Mouse (Mus musculus) left cerebral cortex, adult 8-10 months (tissue): ENCODE results near the gene Vmn2r16. TPM values are rescaled to one million over a fixed set of nuclear protein-coding genes. Genes with fewer than 3 reads are reported as not detected.

ENCODE experiments used
- DNase-seq, 2 experiments: peaks; one replicate each; pipeline ENCODE4 v3.0.0; 2022; ENCODE audit warnings: low spot score in 2 of 2
- total RNA-seq, 4 experiments: library from RNA; stranded (reverse); gene quantifications; 2 replicates each; pipeline ENCODE4 v1.2.4; 2022

Gene Vmn2r16
- not detected for total RNA-seq

DNA sequence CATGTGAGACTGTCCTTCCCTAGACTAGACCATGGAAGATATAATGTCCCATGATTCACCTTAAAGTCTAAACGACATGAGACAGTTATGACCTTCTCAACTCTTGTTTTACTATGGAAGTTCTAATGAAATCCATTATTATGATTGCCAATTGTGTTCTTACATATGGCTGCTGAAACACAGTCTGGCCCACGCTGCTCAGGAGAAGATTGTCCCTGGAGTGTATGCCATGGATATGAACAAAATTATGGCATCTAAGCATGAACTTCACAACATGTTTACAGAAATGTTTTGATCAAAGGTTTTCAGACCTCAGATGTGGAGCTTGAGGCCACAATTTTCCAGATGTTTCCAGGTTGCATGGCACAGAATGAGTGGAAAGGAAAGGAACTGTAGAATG, at the start of gene Vmn2r16:
Vmn2r16 (plus strand) TSS at position 301 of the 400 bp plus-strand sequence.
- no peak for DNase-seq

DNA sequence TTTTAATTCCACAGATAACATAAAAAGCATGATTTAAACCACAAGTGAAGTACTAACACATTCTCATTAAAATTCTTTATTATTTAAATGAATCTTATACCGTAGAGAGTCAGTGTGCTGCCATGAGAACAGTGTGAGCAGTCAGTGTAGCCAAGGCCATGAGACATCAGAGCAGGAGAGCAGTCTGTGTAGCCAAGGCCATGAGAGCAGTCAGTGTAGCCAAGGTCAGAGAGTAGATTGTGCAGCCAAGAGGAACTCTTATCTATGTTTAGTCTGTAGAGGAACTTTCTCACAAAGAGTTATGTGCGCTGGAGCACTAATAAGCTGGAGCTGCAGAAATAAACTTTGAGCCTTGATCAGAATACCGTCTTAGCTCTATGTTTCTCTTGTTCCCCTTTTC, 35.3 kb upstream of the Vmn2r16 start:
- no peak for DNase-seq

DNA sequence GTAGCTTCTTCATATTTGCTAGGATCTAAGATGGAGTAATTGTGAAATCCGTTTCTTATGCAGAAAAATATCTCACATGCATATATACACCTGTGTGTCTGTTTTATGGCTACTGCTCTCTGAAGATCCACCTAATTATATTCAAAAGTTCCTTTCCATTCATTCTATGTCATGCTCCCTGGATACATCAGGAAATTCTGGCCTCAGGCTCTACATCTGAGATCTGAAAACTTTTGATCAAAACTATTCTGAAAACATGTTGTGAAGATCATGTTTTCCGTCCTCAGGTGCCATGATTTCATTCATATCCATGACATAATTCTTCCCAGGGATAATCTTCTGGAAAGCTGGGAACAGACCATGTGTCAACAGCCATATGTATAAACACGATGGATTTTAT, 32.4 kb upstream of the Vmn2r16 start, which contains the start of gene Vmn2r15:
Vmn2r15 (minus strand) TSS at position 101 of the 400 bp plus-strand sequence.
- no peak for DNase-seq

DNA sequence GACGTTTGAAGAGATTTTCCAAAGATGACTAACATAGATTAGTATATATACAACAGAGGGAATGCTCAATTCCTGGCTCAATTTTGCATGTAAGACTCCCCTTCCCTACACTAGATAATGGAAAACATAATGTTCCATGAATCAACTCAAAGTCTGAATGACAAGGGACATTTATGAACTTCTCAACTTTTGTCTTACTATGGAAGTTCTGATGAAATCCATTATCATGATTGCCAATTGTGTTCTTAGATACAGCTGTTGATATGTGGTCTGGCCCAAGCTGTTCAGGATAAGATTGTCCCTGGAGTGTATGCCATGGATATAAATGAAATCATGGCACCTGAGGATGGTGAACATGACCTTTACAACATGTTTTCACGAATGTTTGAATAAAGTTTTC, 89.4 kb downstream of the Vmn2r16 start, which contains the start of gene Vmn2r17:
Vmn2r17 (plus strand) TSS at position 301 of the 400 bp plus-strand sequence.
- no peak for DNase-seq

Other genes starting within 250 kb of the Vmn2r16 start
- not detected for gene Vmn2r12, start 232.2 kb upstream of the Vmn2r16 start, total RNA-seq
- under 1 TPM in 1 of 4 experiments, not detected in 3; 0.09 TPM for gene Vmn2r13, start 138.0 kb upstream of the Vmn2r16 start, total RNA-seq
- not detected for gene Vmn2r14, start 105.5 kb upstream of the Vmn2r16 start, total RNA-seq
- not detected for gene Vmn2r15, start 32.5 kb upstream of the Vmn2r16 start, total RNA-seq
- not detected for gene Vmn2r17, start 89.5 kb downstream of the Vmn2r16 start, total RNA-seq
- gene Crlf2, start 228.8 kb downstream of the Vmn2r16 start, total RNA-seq: 10 to 100 TPM; 25.7 to 41.4 (median 34.9) TPM